Mouse (Mus musculus) heart, adult 18-20 months (tissue): ENCODE data around the gene Mpc1. TPM values are rescaled to one million over a fixed set of nuclear protein-coding genes. Genes with fewer than 3 reads are reported as not detected.
"Not testable (repeated sequence)": the region's sequence is repeated elsewhere in the genome, so short reads cannot be mapped to it uniquely, and the experiment has no call there.

ENCODE experiments used
- DNase-seq, 2 experiments: peaks; one replicate each; pipeline ENCODE4 v3.0.0; 2021 to 2022; ENCODE audit warnings: mixed read lengths in 1 of 2
- total RNA-seq, 2 experiments: library from RNA; stranded (reverse); gene quantifications; 2 replicates each; pipeline ENCODE4 v1.2.3; 2021

The Mpc1 gene
- total RNA-seq, 2 experiments from 2014 or later: 873 to 884 TPM

- DNase-seq: no peak
Observed at GRCm38 (mm10) chr17:8330602-8331001, 47.9 kb downstream of the Mpc1 start.

- not testable (repeated sequence) for DNase-seq
Observed at GRCm38 (mm10) chr17:8337159-8337558, 54.5 kb downstream of the Mpc1 start, which contains the start of gene Prr18. Prr18 (plus strand) TSS chr17:8337459.

- no peak for DNase-seq
Observed at GRCm38 (mm10) chr17:8339666-8340374, 57.1 kb downstream of the Mpc1 start.

- peak in 1 of 2 experiments; percentile 29 for DNase-seq
Observed at GRCm38 (mm10) chr17:8340407-8341359, 58.0 kb downstream of the Mpc1 start.

- DNase-seq: no peak
Observed at GRCm38 (mm10) chr17:8341360-8341963, 58.8 kb downstream of the Mpc1 start.

GRCm38 (mm10) chr17:8342706-8343105 lies 60.0 kb downstream of the Mpc1 start:
- DNase-seq: no peak

- DNase-seq: peak; percentile 7 to 12
Observed at GRCm38 (mm10) chr17:8343416-8343815, 60.7 kb downstream of the Mpc1 start.

Other genes starting within 250 kb of the Mpc1 start
- not detected for gene Gm49673, start 135.1 kb upstream of the Mpc1 start, total RNA-seq
- gene Rnaset2a, start 134.8 kb upstream of the Mpc1 start, total RNA-seq: 10 to 100 TPM; 25.4 to 26.3 TPM
- 10 to 100 TPM; 19.3 to 22.1 TPM for gene Fgfr1op, start 117.4 kb upstream of the Mpc1 start, total RNA-seq
- 1 to 10 TPM in 1 of 2 experiments, not detected in 1; 1.3 TPM for gene Ccr6, start 46.9 kb upstream of the Mpc1 start, total RNA-seq
- 10 to 100 TPM; 16.4 to 17.8 TPM for gene Sft2d1, start 28.2 kb downstream of the Mpc1 start, total RNA-seq
- under 1 TPM; 0.25 to 0.26 TPM for gene Prr18, start 54.6 kb downstream of the Mpc1 start, total RNA-seq
- under 1 TPM; 0.59 to 0.65 TPM for gene T2, start 73.1 kb downstream of the Mpc1 start, total RNA-seq
- not detected for gene T, start 151.5 kb downstream of the Mpc1 start, total RNA-seq
- 1 to 10 TPM; 2.4 to 3.6 TPM for gene Pde10a, start 242.5 kb downstream of the Mpc1 start, total RNA-seq